Mouse (Mus musculus): ENCODE data around the gene Coasy.

DNA sequence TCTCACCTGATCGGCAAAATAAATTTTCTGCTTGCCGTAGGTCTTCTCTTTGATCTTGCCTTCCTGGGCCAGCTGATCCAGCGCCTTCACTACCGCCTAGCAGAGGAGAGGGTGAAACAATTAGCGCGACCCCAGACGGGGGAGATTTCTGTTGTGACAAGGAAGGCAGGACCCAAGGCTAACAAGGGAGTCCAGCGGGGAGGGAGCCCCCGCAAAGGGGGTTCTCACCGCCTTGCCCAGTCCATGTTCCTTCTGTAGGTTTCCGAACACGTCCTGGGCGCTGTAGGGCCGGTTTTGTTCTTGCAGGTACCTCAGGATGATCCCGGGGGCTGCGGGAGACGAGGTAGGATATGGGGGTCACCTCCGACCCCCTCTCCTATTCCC, 12.6 kb downstream of the Coasy start:
- no peak for TF ChIP-seq TAL1 (IDR thresholded peaks at IDR 0.05; ENCODE audit: low read length)
- no peak for TF ChIP-seq GATA1 (IDR thresholded peaks at IDR 0.05; ENCODE audit: low read length)

Measured in erythroblast, embryonic 14.5 days (primary cell).